Mouse (Mus musculus): ENCODE measurements around the gene Asdurf. TPM values are rescaled to one million over a fixed set of nuclear protein-coding genes. Genes with fewer than 3 reads are reported as not detected.
"Not testable (repeated sequence)": the region's sequence is repeated elsewhere in the genome, so short reads cannot be mapped to it uniquely, and the experiment has no call there.

Asdurf gene
- 1.9 TPM in 1 of 2 replicates, not detected in the other for polyA plus RNA-seq (2015; fragmentation: Nextera tagmentation; extraction: Ambion mirVana)

DNA sequence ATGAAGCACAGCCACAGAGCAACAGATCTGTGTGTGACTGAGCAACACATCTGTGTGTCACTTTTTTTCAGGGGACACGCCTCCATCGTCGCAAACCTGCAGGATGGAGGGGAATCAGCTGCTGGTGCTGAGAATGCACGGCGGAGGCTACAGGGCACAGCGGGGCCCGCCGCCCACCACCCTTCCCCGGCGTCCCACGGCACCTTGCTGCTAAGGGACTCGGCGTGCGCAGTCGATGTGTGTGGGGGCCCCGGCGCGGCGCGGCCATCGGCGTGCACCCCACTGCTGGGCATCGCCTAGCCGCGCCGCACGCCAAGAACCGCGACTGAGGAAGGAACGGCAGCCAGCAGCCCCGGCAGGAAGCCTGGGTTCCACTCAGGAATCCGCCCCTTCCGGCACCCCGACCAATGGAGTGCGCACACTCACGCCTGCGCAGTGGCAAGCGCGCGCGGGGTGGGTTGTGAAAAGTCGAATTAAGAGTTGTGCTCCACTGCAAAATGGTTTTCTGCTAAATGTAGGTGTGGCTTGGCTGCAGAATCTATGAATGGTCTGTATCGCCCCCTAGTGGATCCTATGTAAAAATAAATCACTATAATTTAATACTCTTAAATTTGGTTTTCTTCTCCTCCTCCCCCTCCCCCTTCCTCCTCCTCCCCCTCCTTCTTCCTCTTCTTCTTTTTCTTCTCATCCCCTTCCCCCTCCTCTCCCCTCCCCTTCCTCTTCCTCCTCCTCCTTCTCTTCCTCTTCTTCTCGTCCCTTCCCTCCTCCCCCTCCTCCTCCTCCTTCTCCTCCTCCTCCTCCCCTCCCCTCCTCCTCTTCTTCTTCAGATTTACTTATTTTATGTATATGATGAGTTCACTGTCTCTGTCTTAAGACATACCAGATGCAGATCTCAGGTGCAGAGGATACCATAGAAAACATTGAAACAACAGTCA lies at the start of gene Asdurf, which contains the start of the genes Gm28551 and Asnsd1:
Gene Asdurf (minus strand): TSS at position 293 of the 935 bp plus-strand sequence.
Gene Gm28551 (minus strand): TSS at position 341 of the 935 bp plus-strand sequence.
Gene Asnsd1 (minus strand): TSS at position 426 of the 935 bp plus-strand sequence.
- peak within 1 kb of the TSS; percentile 92 for H3K27ac ChIP-seq (ENCODE audit: low read length)
- no peaks in the 10 kb centered on the region for H3K27me3 ChIP-seq (ENCODE audit: control insufficient read depth, insufficient read depth, low read depth, low read length)
- no peaks in the 10 kb centered on the region; the same call in 1 of the 2 replicates for H3K4me1 ChIP-seq (ENCODE audit: control insufficient read depth, low read depth, low read length)
- peak within 1 kb of the TSS; percentile 98 for H3K4me3 ChIP-seq (ENCODE audit: low read depth, low read length)
- 0% methylated on average over 44 of the region's 44 CpGs for WGBS (ENCODE audit: insufficient replicate concordance)
- H3K4me2 ChIP-seq (ENCODE audit: low read depth, low read length): peak within 1 kb of the TSS; percentile 70
- no peaks in the 10 kb centered on the region for H3K9me3 ChIP-seq (replicated peaks; ENCODE audit: control insufficient read depth, low read length)
- H3K36me3 ChIP-seq (ENCODE audit: control insufficient read depth, insufficient read depth): peaks cover 9% of the 10 kb centered on the region
- peak within 1 kb of the TSS; percentile 91 for H3K9ac ChIP-seq (ENCODE audit: low read depth, low read length)
- peak; percentile 100 for ATAC-seq (ENCODE audit: low read depth)

DNA sequence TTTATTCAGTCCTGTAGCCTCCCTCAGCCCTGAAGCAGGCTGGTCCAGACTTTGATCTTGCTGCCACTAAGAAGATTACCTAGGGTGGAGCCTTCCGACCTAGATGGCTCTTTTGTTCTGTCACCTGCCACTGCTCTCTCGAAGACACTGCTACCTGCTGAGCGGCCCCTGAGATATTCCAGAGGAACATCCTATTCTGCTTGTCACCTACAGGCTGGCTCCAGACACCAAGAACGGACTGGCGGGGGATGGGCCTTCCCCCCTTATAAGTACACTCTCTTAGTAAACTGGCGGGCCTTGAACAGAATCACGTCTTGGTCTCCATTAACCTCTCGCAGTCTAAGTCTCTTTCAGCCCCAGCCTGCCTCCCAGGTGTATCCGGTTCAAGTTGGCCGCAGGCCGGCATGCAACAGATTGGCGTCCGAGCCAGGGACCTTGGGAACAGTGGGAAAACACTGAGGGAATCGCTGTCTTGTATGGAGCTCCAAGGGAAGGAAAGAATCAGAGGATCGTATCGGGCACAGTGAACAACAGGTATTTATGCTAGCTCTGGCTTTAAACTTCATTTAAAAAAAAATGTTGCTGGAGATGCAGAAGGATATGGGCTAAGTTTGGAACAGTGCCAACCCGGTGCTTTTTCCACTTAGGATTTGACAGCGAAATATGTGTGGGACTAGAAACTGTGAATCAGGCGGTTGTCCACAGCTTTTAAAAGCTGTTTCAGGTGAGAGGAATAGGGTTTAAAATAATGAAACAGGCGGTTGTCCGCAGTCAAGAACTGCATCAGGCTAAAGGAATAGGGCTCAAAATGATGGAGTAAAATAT lies 41.7 kb upstream of the Asdurf start:
- not testable (repeated sequence) for H3K27me3 ChIP-seq (ENCODE audit: control insufficient read depth, insufficient read depth, low read depth, low read length); H3K27ac ChIP-seq (ENCODE audit: low read length); ATAC-seq (ENCODE audit: low read depth); H3K9ac ChIP-seq (ENCODE audit: low read depth, low read length); H3K9me3 ChIP-seq (replicated peaks; ENCODE audit: control insufficient read depth, low read length); H3K36me3 ChIP-seq (ENCODE audit: control insufficient read depth, insufficient read depth); H3K4me2 ChIP-seq (ENCODE audit: low read depth, low read length); H3K4me3 ChIP-seq (ENCODE audit: low read depth, low read length); H3K4me1 ChIP-seq (ENCODE audit: control insufficient read depth, low read depth, low read length)
- 41% methylated on average over 21 of the region's 21 CpGs for WGBS (ENCODE audit: insufficient replicate concordance)

GRCm38 (mm10) chr1:53388762-53389161 lies 36.3 kb upstream of the Asdurf start:
- no peak for ATAC-seq (ENCODE audit: low read depth)
- no peaks in the 10 kb centered on the region for H3K36me3 ChIP-seq (ENCODE audit: control insufficient read depth, insufficient read depth)
- H3K4me3 ChIP-seq (ENCODE audit: low read depth, low read length): no peak overlapping the region
- no peak overlapping the region for H3K27ac ChIP-seq (ENCODE audit: low read length)
- H3K27me3 ChIP-seq (ENCODE audit: control insufficient read depth, insufficient read depth, low read depth, low read length): no peaks in the 10 kb centered on the region
- H3K9ac ChIP-seq (ENCODE audit: low read depth, low read length): no peak overlapping the region
- 72% methylated on average over 10 of the region's 14 CpGs for WGBS (ENCODE audit: insufficient replicate concordance)
- H3K4me2 ChIP-seq (ENCODE audit: low read depth, low read length): no peak overlapping the region
- H3K4me1 ChIP-seq (ENCODE audit: control insufficient read depth, low read depth, low read length): no peaks in the 10 kb centered on the region
- H3K9me3 ChIP-seq (replicated peaks; ENCODE audit: control insufficient read depth, low read length): no peaks in the 10 kb centered on the region; the same call in 1 of the 2 replicates

- Histone ChIP-seq H3K27me3 (ENCODE audit: control insufficient read depth, insufficient read depth, low read depth, low read length) (no peaks in the 10 kb centered on the region), H3K9me3 (replicated peaks; ENCODE audit: control insufficient read depth, low read length) (no peaks in the 10 kb centered on the region), H3K27ac (ENCODE audit: low read length) (no peak overlapping the region), H3K4me2 (ENCODE audit: low read depth, low read length) (no peak overlapping the region), H3K36me3 (ENCODE audit: control insufficient read depth, insufficient read depth) (no peaks in the 10 kb centered on the region), H3K4me3 (ENCODE audit: low read depth, low read length) (no peak overlapping the region), H3K9ac (ENCODE audit: low read depth, low read length) (no peak overlapping the region), H3K4me1 (ENCODE audit: control insufficient read depth, low read depth, low read length) (no peaks in the 10 kb centered on the region)
- 63% methylated on average over 6 of the region's 6 CpGs for WGBS (ENCODE audit: insufficient replicate concordance)
- ATAC-seq (ENCODE audit: low read depth): no peak
Observed at GRCm38 (mm10) chr1:53384085-53384688, 31.8 kb upstream of the Asdurf start.

DNA sequence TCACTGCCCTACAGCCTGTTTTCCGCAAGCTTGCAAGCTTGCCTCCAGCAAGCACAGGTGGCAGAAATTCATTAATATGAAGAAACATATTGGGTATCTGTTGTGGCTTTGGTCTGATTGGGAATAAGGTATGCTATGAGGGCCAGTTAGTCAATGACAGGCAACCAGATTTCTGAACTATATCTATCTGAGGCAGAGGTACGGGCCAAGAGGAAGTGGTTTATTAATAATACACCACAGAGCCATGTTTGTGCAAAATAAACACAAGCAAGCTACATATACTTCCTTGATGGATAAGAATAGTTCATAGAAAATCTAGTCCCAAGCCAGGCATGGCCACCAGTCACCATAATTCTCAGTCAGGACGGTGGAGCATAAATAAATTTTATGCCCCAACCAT lies 25.3 kb upstream of the Asdurf start:
- Histone ChIP-seq H3K4me1 (ENCODE audit: control insufficient read depth, low read depth, low read length) (no peaks in the 10 kb centered on the region), H3K4me3 (ENCODE audit: low read depth, low read length) (no peak overlapping the region), H3K9me3 (replicated peaks; ENCODE audit: control insufficient read depth, low read length) (no peaks in the 10 kb centered on the region), H3K9ac (ENCODE audit: low read depth, low read length) (no peak overlapping the region), H3K36me3 (ENCODE audit: control insufficient read depth, insufficient read depth) (no peaks in the 10 kb centered on the region), H3K4me2 (ENCODE audit: low read depth, low read length) (no peak overlapping the region), H3K27me3 (ENCODE audit: control insufficient read depth, insufficient read depth, low read depth, low read length) (no peaks in the 10 kb centered on the region), H3K27ac (ENCODE audit: low read length) (no peak overlapping the region)
- 44% methylated on average over 3 of the region's 3 CpGs for WGBS (ENCODE audit: insufficient replicate concordance)
- ATAC-seq (ENCODE audit: low read depth): no peak

DNA sequence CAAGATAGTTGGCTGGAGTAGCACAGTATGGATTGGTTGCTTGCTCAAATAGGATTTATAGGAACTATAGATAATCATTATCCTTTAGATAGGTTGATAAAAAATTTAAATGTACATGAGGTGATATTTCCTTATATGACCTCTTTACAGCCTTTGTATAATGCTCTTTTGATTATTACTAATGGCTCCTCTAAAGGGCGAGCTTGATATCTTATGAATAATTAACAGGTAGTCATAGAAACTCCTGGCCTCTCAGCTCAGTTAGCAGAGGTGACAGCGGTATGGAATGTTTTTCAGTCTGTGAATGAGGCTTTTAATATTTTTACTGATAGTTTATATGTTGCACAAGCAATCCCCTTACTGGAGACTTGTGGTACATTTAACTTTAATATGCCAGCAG lies 23.5 kb upstream of the Asdurf start:
- H3K4me1 ChIP-seq (ENCODE audit: control insufficient read depth, low read depth, low read length); ATAC-seq (ENCODE audit: low read depth); H3K27ac ChIP-seq (ENCODE audit: low read length); H3K27me3 ChIP-seq (ENCODE audit: control insufficient read depth, insufficient read depth, low read depth, low read length); H3K4me3 ChIP-seq (ENCODE audit: low read depth, low read length); H3K9me3 ChIP-seq (replicated peaks; ENCODE audit: control insufficient read depth, low read length); H3K4me2 ChIP-seq (ENCODE audit: low read depth, low read length); H3K9ac ChIP-seq (ENCODE audit: low read depth, low read length); H3K36me3 ChIP-seq (ENCODE audit: control insufficient read depth, insufficient read depth): not testable (repeated sequence)
- 66% methylated on average over 2 of the region's 2 CpGs for WGBS (ENCODE audit: insufficient replicate concordance)

DNA sequence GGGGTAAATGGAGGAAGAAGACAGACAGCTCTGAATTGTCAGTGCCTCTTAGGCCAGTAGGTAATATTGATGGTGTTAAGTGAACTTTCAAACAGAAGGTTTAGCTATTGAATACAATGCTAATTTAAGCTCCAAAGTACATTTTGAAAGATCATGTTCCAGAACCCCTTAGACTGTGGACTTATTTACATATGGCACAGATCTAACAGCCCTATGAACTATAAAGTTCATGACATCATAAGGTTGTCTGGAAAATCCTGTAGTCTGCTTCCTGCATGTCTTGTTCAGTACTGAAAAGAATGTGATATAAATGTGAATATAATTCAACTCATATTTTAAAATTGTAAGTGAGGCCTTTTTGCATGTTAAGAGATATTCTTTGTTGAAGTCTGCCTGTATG lies 6.6 kb upstream of the Asdurf start:
- Histone ChIP-seq H3K9ac (ENCODE audit: low read depth, low read length) (no peak overlapping the region), H3K9me3 (replicated peaks; ENCODE audit: control insufficient read depth, low read length) (no peaks in the 10 kb centered on the region), H3K27me3 (ENCODE audit: control insufficient read depth, insufficient read depth, low read depth, low read length) (no peaks in the 10 kb centered on the region), H3K4me1 (ENCODE audit: control insufficient read depth, low read depth, low read length) (no peaks in the 10 kb centered on the region), H3K27ac (ENCODE audit: low read length) (no peak overlapping the region), H3K4me3 (ENCODE audit: low read depth, low read length) (no peak overlapping the region), H3K4me2 (ENCODE audit: low read depth, low read length) (no peak overlapping the region), H3K36me3 (ENCODE audit: control insufficient read depth, insufficient read depth) (no peaks in the 10 kb centered on the region)
- ATAC-seq (ENCODE audit: low read depth): no peak

DNA sequence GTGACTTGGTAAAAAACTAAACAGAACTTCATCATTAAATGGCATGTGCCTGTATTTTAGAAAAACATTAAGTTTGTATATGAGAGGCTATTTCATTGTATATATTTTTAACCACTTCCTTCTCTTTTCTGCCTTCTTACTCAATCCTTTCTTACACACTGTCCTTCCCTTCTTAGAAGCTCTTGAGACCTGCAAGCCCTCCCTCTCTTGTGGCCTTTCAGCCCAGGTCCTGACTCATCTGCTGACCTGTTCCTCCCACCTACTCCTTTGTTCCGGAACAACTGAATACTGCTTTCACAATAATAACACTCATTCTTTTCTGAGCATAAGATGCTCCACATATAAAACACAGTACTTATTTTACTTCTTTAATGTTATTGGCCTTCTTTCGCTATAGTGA lies 11.3 kb downstream of the Asdurf start:
- H3K27ac ChIP-seq (ENCODE audit: low read length): no peak overlapping the region
- no peak for ATAC-seq (ENCODE audit: low read depth)
- no peak overlapping the region for H3K9ac ChIP-seq (ENCODE audit: low read depth, low read length)
- H3K27me3 ChIP-seq (ENCODE audit: control insufficient read depth, insufficient read depth, low read depth, low read length): no peaks in the 10 kb centered on the region
- H3K9me3 ChIP-seq (replicated peaks; ENCODE audit: control insufficient read depth, low read length): no peaks in the 10 kb centered on the region
- no peak overlapping the region for H3K4me2 ChIP-seq (ENCODE audit: low read depth, low read length)
- H3K4me1 ChIP-seq (ENCODE audit: control insufficient read depth, low read depth, low read length): peaks cover 2% of the 10 kb centered on the region
- H3K36me3 ChIP-seq (ENCODE audit: control insufficient read depth, insufficient read depth): peaks cover 5% of the 10 kb centered on the region
- 84% methylated on average over 2 of the region's 2 CpGs for WGBS (ENCODE audit: insufficient replicate concordance)
- no peak overlapping the region for H3K4me3 ChIP-seq (ENCODE audit: low read depth, low read length)

Data from liver, embryonic 16.5 days (tissue).